Mouse (Mus musculus) hindbrain, embryonic 15.5 days (tissue): ENCODE measurements around the gene Klf9. TPM values are rescaled to one million over a fixed set of nuclear protein-coding genes. Genes with fewer than 3 reads are reported as not detected.
A peak's percentile ranks its signal among the peaks of the same experiment; 100 is the strongest.

Experiments
- ATAC-seq: fragments of 200-750 bp; cut with Nextera tagmentation; 2 replicates; pipeline ENCODE4 v1.8.0; 2017; ENCODE audit warnings: low read depth, moderate number of reproducible peaks, moderate TSS enrichment; ENCODE audit not compliant: low FRiP score
- H3K27ac ChIP-seq: fragments of 300-500 bp; sonication (generic); replicated peaks from 2 replicates; pipeline ENCODE4 v1.5.1; 2015; ENCODE audit warnings: mild to moderate bottlenecking, inconsistent platforms
- H3K27me3 ChIP-seq: fragments of 300-500 bp; sonication (generic); 2 replicates; pipeline ENCODE4 v1.6.1; 2015; ENCODE audit warnings: control low read depth, inconsistent platforms
- H3K36me3 ChIP-seq: fragments of 300-500 bp; sonication (generic); 2 replicates; pipeline ENCODE4 v1.6.1; 2015; ENCODE audit warnings: control low read depth, inconsistent platforms
- H3K4me1 ChIP-seq: fragments of 300-500 bp; sonication (generic); replicated peaks from 2 replicates; pipeline ENCODE4 v1.6.1; 2015; ENCODE audit warnings: control low read depth, inconsistent platforms
- H3K4me2 ChIP-seq: fragments of 300-500 bp; sonication (generic); 2 replicates; pipeline ENCODE4 v1.6.1; 2015; ENCODE audit warnings: moderate library complexity, mild to moderate bottlenecking, inconsistent platforms
- H3K4me3 ChIP-seq: fragments of 300-500 bp; sonication (generic); 2 replicates; pipeline ENCODE4 v1.5.1; 2015; ENCODE audit warnings: mild to moderate bottlenecking, inconsistent platforms
- H3K9ac ChIP-seq: fragments of 300-500 bp; sonication (generic); 2 replicates; pipeline ENCODE4 v1.6.1; 2015; ENCODE audit warnings: inconsistent platforms
- H3K9me3 ChIP-seq: fragments of 300-500 bp; sonication (generic); 2 replicates; pipeline ENCODE4 v1.6.1; 2016; ENCODE audit warnings: control low read depth, inconsistent platforms
- WGBS: fragments of 180-500 bp; shearing (Covaris S2); methylation state at CpG from one replicate; pipeline ENCODE4 v1.1.7; 2015; 5-methylcytosine and 5-hydroxymethylcytosine counted together
- polyA plus RNA-seq: library from polyadenylated mRNA; unstranded; fragments of >200 nt; fragmentation: Nextera tagmentation; extraction: Ambion mirVana; gene quantifications from 2 replicates; pipeline ENCODE4 v1.2.1, GENCODE M21; 2015

Klf9 gene
- 4.5 and 5.0 TPM in 2 replicates for polyA plus RNA-seq

DNA sequence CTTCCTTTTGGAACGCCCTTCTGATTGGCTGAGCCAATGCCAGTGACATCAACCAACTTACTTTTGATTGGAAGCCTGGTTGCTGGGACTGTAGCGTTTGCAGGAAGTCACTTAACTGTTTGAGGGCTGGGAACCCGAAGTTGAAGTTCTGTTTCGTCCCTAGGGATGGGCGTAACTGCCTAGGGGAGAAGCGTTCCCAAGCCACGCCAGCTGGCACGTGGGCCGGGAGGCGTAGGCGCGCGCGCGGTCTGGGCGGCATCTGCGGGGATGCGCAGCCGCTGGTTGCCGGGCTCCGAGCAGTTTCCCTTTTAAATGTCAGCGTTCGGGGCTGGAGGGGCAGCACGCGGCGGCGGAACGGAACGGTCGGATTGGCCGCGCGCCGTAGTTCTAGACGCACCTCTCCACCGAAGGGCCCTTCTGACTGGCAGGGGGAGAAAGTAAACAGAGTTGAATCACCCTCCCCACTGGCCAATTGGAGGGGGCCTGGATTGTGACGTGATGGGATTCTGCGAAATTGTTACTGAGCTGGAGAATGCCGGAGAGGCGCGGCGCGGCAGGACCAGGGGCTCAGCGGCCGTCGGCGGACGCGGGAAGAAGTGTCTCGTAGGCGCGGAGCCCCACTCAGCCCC is at the start of gene Klf9:
Gene Klf9, plus strand, starts transcription at position 538 of the 629 bp plus-strand sequence.
- no peaks in the 10 kb centered on the region for H3K9me3 ChIP-seq
- H3K9ac ChIP-seq: peak within 1 kb of the TSS; percentile 55
- no peaks in the 10 kb centered on the region for H3K36me3 ChIP-seq
- peaks cover 31% of the 10 kb centered on the region for H3K4me1 ChIP-seq
- ATAC-seq: peak; percentile 95
- peaks cover 45% of the 10 kb centered on the region for H3K27me3 ChIP-seq
- H3K4me3 ChIP-seq: peak within 1 kb of the TSS; percentile 63
- under 1% methylated on average over 52 of the region's 52 CpGs for WGBS
- peak within 1 kb of the TSS; percentile 98 for H3K4me2 ChIP-seq
- peak within 1 kb of the TSS; percentile 81 for H3K27ac ChIP-seq

DNA sequence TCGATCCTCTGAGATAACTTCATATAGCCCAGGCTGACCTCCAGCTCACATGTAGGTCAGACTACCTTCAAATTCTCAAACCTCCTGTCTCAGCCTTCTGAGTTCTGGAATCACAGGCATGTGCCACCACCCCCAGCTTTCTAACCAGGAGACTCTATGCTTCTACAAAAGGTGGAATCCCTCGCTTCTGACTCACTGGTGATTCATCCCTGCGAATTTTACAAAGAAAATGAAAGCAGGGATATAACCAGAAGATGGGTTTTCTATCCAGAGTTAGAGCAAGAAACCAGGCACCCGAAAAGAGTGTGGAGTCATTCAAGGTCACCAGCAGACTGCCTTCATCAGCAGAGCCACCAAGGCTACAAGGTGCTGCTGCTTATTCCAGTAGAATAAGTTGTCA is 49.4 kb upstream of the Klf9 start:
- 87% methylated on average over 4 of the region's 4 CpGs for WGBS
- Histone ChIP-seq H3K36me3 (no peaks in the 10 kb centered on the region), H3K9ac (no peak overlapping the region), H3K4me3 (no peak overlapping the region), H3K27ac (no peak overlapping the region), H3K27me3 (no peaks in the 10 kb centered on the region), H3K9me3 (no peaks in the 10 kb centered on the region), H3K4me2 (no peak overlapping the region), H3K4me1 (no peaks in the 10 kb centered on the region)
- ATAC-seq: no peak

DNA sequence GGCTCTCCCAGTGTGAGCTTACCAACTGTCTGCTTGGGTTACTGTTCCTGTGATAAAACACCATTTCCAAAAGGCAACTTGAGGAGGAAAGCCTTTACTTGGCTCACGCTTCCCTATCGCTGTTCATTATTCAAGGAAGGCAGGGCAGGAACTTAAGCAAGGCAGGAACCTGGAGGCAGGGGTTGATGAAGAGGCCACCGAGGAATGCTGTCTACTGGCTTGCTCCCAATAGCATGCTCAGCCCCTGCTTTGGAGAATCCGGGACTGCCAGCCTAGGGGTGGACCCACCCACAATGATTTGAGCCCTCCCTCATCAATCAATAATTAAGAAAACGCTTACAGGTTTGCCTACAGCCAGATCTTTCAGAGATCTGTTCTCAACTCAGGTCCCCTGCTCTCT is 47.5 kb upstream of the Klf9 start:
- ATAC-seq: no peak
- H3K9me3 ChIP-seq: no peaks in the 10 kb centered on the region
- no peak overlapping the region for H3K4me3 ChIP-seq
- H3K36me3 ChIP-seq: no peaks in the 10 kb centered on the region
- no peak overlapping the region for H3K27ac ChIP-seq
- H3K4me2 ChIP-seq: no peak overlapping the region
- no peaks in the 10 kb centered on the region for H3K27me3 ChIP-seq
- H3K4me1 ChIP-seq: no peaks in the 10 kb centered on the region
- H3K9ac ChIP-seq: no peak overlapping the region
- WGBS: 92% methylated on average over 5 of the region's 5 CpGs

DNA sequence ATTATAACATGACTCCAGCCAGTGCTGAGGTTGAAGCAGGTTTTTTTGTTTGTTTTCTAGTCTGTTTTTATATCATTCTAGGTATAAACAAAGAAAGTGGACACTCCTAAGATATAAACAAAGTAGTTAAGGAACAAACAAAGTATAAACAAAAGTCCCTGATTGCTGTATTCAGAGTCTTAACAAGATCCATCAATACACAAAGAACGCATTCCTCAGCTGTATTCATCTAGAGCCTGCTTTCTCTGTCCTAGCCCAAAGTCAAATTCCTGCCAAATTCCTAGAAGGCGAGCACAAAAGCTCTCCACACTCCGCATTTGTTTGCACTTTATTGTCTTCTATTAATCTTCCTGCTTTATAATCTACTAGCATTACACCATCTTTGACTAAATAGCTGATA is 46.1 kb upstream of the Klf9 start:
- H3K4me3 ChIP-seq: no peak overlapping the region
- H3K9ac ChIP-seq: no peak overlapping the region
- no peak for ATAC-seq
- H3K36me3 ChIP-seq: no peaks in the 10 kb centered on the region
- H3K27ac ChIP-seq: no peak overlapping the region
- no peaks in the 10 kb centered on the region for H3K4me1 ChIP-seq
- H3K4me2 ChIP-seq: no peak overlapping the region
- 44% methylated on average over 3 of the region's 3 CpGs for WGBS
- H3K27me3 ChIP-seq: no peaks in the 10 kb centered on the region
- H3K9me3 ChIP-seq: no peaks in the 10 kb centered on the region

DNA sequence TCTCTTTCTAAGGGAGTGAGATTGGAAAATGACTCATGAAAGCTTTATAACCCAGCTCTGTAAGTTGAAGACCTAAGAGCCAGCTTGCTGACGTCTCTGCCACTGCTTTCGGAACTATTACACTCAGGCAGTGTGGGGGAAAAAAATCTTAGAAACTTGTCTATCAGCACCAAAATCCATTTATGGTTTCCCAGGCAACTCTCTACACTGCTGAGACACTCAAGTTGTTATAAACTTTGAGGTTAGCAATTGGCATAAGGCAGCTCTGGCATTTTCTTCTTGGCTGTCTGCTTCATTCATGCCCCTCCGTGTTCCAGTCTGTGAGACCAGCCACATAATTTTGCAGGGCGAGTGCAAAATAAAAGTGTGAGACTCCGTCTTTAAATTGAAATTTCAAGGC is 34.2 kb upstream of the Klf9 start:
- no peak for ATAC-seq
- H3K36me3 ChIP-seq: no peaks in the 10 kb centered on the region
- H3K4me3 ChIP-seq: no peak overlapping the region
- no peak overlapping the region for H3K4me2 ChIP-seq
- no peaks in the 10 kb centered on the region for H3K4me1 ChIP-seq
- no peaks in the 10 kb centered on the region for H3K27me3 ChIP-seq
- H3K9ac ChIP-seq: no peak overlapping the region
- no peaks in the 10 kb centered on the region for H3K9me3 ChIP-seq
- WGBS: 71% methylated on average over 5 of the region's 5 CpGs
- H3K27ac ChIP-seq: no peak overlapping the region

DNA sequence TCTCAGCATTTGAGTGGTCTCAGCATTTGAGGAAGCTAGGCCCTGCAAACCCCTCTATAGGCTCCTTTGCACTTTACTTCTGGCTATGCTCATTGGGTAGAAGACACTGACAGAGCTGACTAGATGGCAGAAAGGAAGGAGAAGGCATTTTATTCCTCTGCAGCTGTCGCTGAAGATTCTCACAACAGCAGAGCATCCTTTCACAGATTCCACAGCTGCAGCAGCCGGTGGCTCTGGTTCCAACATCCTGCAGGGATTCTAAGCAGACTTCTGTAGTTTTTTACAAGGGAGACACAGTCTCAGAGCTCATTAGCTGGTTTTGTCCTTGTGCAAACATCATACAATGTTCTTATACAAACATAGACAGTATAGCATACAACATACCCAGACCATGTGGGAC is 33.7 kb upstream of the Klf9 start:
- Histone ChIP-seq H3K36me3 (no peaks in the 10 kb centered on the region), H3K4me3 (no peak overlapping the region), H3K4me2 (no peak overlapping the region), H3K9ac (no peak overlapping the region), H3K4me1 (no peaks in the 10 kb centered on the region), H3K27me3 (no peaks in the 10 kb centered on the region), H3K9me3 (no peaks in the 10 kb centered on the region), H3K27ac (no peak overlapping the region)
- ATAC-seq: no peak
- 68% methylated on average over 2 of the region's 2 CpGs for WGBS

DNA sequence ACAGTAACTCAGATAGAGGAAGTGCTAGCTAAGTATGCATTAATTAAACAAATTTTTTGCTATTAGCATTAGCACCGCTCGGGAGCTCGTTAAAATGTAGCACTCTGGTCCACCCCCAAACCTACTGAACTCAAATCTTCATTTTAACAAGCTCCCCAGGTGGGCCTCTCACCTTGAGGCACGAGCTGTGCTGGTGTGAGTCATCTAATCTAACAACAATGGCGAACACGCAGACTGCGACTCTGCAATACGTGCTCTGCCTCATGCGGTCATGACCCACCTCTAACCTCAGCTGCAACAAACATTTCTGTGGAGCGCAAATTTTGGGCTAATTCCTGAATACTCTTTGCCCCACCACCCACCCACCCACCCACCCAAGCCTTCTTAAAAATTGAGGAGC is 19.2 kb upstream of the Klf9 start:
- Histone ChIP-seq H3K27me3 (no peaks in the 10 kb centered on the region), H3K4me2 (no peak overlapping the region), H3K9me3 (no peaks in the 10 kb centered on the region), H3K9ac (no peak overlapping the region), H3K4me3 (no peak overlapping the region), H3K27ac (no peak overlapping the region), H3K4me1 (no peaks in the 10 kb centered on the region), H3K36me3 (no peaks in the 10 kb centered on the region)
- WGBS: 42% methylated on average over 10 of the region's 10 CpGs
- ATAC-seq: no peak

DNA sequence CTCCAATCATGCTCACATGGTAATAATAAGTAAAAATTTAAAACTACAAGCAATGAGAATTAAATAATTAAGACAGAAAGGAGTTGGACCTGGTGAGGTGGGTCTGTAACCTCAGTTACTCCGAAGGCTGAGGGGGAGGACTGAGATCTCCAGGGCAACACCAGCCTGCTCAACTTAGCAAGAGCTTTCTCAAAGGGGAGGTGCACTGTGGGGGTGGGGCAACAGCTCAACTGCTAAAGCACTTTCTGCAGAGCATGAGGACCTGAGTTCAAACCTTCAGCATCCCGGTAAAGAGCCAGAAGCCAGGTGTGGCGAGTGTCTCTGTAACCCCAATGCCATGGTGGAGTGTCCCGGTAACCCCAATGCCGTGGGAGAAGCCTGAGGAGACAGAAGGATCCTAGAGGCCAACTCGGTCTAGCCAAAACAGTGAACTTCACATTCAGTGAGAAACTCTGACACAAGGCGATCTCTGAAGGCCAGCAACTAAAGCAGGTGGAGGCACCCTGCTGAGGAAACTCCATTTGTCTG is 16.9 kb upstream of the Klf9 start:
- Histone ChIP-seq H3K4me3 (no peak overlapping the region), H3K27ac (no peak overlapping the region), H3K9me3 (no peaks in the 10 kb centered on the region), H3K4me2 (no peak overlapping the region), H3K9ac (no peak overlapping the region), H3K4me1 (no peaks in the 10 kb centered on the region), H3K36me3 (no peaks in the 10 kb centered on the region), H3K27me3 (no peaks in the 10 kb centered on the region)
- ATAC-seq: no peak
- WGBS: 86% methylated on average over 7 of the region's 7 CpGs

DNA sequence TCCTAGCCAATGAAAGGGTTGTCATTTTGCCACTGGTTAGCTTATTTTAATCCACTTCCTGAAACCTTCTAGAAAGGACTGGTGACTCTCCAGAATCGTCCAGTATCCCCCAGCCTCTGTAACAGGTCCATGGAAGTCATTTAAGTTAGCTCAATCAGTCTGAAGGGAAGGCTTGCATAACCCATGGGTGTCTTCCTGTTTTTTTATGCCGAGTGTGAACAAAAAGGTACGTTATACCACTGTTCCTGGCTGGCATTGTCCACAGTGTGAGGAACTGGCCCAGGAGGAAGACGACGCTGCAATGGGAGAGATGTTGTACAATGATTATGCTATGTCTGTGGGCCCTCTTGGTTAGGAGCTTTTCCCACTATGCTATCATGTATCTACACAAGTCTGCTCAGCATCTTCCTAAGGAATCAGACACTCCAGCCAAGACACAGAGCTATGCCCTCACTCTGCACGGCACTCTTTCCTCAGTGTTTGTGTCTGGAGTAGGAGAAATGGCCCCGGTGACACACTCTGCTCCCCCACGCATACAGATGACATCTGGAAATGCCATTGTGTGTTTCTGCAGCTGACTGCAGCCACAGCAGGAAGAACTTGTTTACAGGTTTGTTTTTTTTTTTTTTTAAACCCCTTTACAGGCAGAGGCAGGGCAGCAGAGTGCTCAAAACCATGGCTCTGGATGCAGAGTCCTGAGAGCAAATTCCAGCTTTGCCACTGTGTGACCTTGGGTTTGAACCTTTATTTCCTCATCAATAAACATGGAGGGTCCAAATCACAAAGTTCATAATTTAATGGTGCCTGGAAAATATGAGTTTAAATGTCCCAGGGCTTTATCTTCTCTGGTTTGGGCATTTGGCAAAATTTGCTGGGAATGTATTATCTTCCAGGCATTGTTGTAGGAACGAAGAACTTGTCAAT is 15.5 kb upstream of the Klf9 start:
- H3K4me3 ChIP-seq: no peak overlapping the region
- no peak overlapping the region for H3K9ac ChIP-seq
- no peak overlapping the region for H3K27ac ChIP-seq
- WGBS: 78% methylated on average over 9 of the region's 9 CpGs
- no peaks in the 10 kb centered on the region for H3K36me3 ChIP-seq
- no peak for ATAC-seq
- no peaks in the 10 kb centered on the region for H3K4me1 ChIP-seq
- no peak overlapping the region for H3K4me2 ChIP-seq
- no peaks in the 10 kb centered on the region for H3K27me3 ChIP-seq
- no peaks in the 10 kb centered on the region for H3K9me3 ChIP-seq

DNA sequence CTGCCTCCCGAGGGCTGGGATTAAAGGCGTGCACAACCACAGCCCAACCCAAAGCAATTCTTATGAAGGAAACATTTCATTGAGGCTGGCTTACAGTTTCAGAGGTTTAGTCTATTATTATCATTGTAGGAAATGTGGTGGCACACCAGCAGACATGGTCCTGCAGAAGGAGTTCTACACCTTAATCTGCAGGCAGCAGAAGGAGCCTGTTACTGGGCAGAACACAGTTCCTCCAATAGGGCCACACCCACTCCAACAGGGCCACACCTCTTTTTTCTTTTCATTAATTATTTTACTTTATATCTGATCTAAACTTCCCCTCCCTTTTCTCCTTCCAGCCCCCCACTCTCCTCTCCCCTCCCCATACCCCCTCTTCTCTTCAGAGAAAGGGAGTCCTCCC is 11.1 kb upstream of the Klf9 start:
- WGBS: 94% methylated on average over 2 of the region's 2 CpGs

GRCm38 (mm10) chr19:23132106-23132635 is 8.9 kb upstream of the Klf9 start:
- WGBS: 61% methylated on average over 3 of the region's 3 CpGs

More for the DNA sequence above, 11.1 kb upstream of the Klf9 start:
- Histone ChIP-seq H3K4me2 (no peak overlapping the region), H3K27ac (no peak overlapping the region), H3K4me1 (peaks cover 15% of the 10 kb centered on the region), H3K9me3 (no peaks in the 10 kb centered on the region), H3K4me3 (no peak overlapping the region), H3K27me3 (peaks cover 24% of the 10 kb centered on the region), H3K9ac (no peak overlapping the region), H3K36me3 (no peaks in the 10 kb centered on the region)
- no peak for ATAC-seq

More at GRCm38 (mm10) chr19:23132106-23132635, 8.9 kb upstream of the Klf9 start:
- no peak for ATAC-seq
- Histone ChIP-seq H3K4me3 (no peak overlapping the region), H3K9me3 (no peaks in the 10 kb centered on the region), H3K27me3 (peaks cover 43% of the 10 kb centered on the region), H3K27ac (no peak overlapping the region), H3K4me1 (peaks cover 34% of the 10 kb centered on the region), H3K36me3 (no peaks in the 10 kb centered on the region), H3K9ac (no peak overlapping the region), H3K4me2 (no peak overlapping the region)
